Mouse (Mus musculus) CH12.LX (cell line): Measurements from ENCODE around the gene Ctdspl. TPM values are rescaled to one million over a fixed set of nuclear protein-coding genes. Genes with fewer than 3 reads are reported as not detected.

Experiments
- DNase-seq: peaks from one replicate; pipeline ENCODE4 v3.0.0-alpha.2; 2013; ENCODE audit errors: extremely low read depth
- H3K27ac ChIP-seq: 2 replicates; pipeline ENCODE4 v1.5.1; 2012; ENCODE audit warnings: low read depth, mild to moderate bottlenecking, control low read depth, moderate library complexity; ENCODE audit not compliant: insufficient read depth
- H3K27me3 ChIP-seq: replicated peaks from 2 replicates; pipeline ENCODE3; 2012; ENCODE audit warnings: inconsistent platforms
- H3K36me3 ChIP-seq, 2 experiments: replicated peaks in 1 of 2; 2 replicates each; pipeline versions ENCODE3 to v1.6.1; 2012; ENCODE audit warnings: inconsistent platforms in 1 of 2, low read length in 1 of 2, mild to moderate bottlenecking in 1 of 2, mixed read lengths in 1 of 2, moderate library complexity in 1 of 2; ENCODE audit not compliant: control insufficient read depth in 1 of 2, insufficient read depth in 1 of 2
- H3K4me1 ChIP-seq, 2 experiments: 2 replicates each; pipeline ENCODE4 v1.6.1; 2012; ENCODE audit warnings: inconsistent platforms in 1 of 2, moderate library complexity in 1 of 2; ENCODE audit not compliant: insufficient read depth in 2 of 2, control insufficient read depth in 1 of 2
- H3K4me2 ChIP-seq: 2 replicates; pipeline ENCODE4 v1.6.1; 2012; ENCODE audit warnings: low read depth, mild to moderate bottlenecking, control low read depth; ENCODE audit not compliant: poor library complexity, insufficient read depth, severe bottlenecking
- H3K4me3 ChIP-seq, 3 experiments: fragments of 150-350 bp in 1 of 3; sonication (generic) in 1 of 3; replicated peaks in 1 of 3; 2 replicates each; pipeline versions ENCODE3 to v1.5.1; 2011 to 2012; ENCODE audit warnings: low read depth in 2 of 3, low read length in 2 of 3, mild to moderate bottlenecking in 2 of 3, moderate library complexity in 2 of 3, control low read depth in 1 of 3, improper control_type of control experiment in 1 of 3, inconsistent platforms in 1 of 3, mixed read lengths in 1 of 3; ENCODE audit not compliant: poor library complexity in 1 of 3
- H3K79me2 ChIP-seq: replicated peaks from 2 replicates; pipeline ENCODE4 v1.6.1; 2012; ENCODE audit warnings: mild to moderate bottlenecking, moderate library complexity; ENCODE audit not compliant: control insufficient read depth, poor library complexity, insufficient read depth, severe bottlenecking; ENCODE audit errors: extremely low read depth
- H3K9ac ChIP-seq: 2 replicates; pipeline ENCODE4 v1.6.1; 2012; ENCODE audit warnings: low read depth, mild to moderate bottlenecking, control low read depth, moderate library complexity; ENCODE audit not compliant: insufficient read depth
- H3K9me3 ChIP-seq: replicated peaks from 2 replicates; pipeline ENCODE3; 2012; ENCODE audit warnings: low read length, inconsistent platforms, mixed read lengths
- CHD1 ChIP-seq: IDR thresholded peaks from 2 replicates; pipeline ENCODE4 v1.6.1; 2012; ENCODE audit warnings: low read depth, low read length, improper control_type of control experiment, inconsistent platforms
- CHD2 ChIP-seq: IDR thresholded peaks from 2 replicates; pipeline ENCODE4 v1.6.1; 2011; ENCODE audit warnings: low read length, improper control_type of control experiment
- CTCF ChIP-seq, 2 experiments: IDR thresholded peaks in 1 of 2; conservative IDR thresholded peaks in 1 of 2; 2 replicates each; pipeline ENCODE4 v1.5.1; 2011 to 2012; ENCODE audit warnings: low read depth in 2 of 2, low read length in 2 of 2, improper control_type of control experiment in 1 of 2, inconsistent platforms in 1 of 2, mild to moderate bottlenecking in 1 of 2, moderate library complexity in 1 of 2
- E2F4 ChIP-seq: IDR thresholded peaks from 2 replicates; pipeline ENCODE4 v1.6.1; 2011; ENCODE audit warnings: low read depth, low read length, improper control_type of control experiment; ENCODE audit not compliant: insufficient replicate concordance
- ELF1 ChIP-seq: IDR thresholded peaks from 2 replicates; pipeline ENCODE4 v1.6.1; 2014; ENCODE audit warnings: low read depth, mild to moderate bottlenecking, inconsistent platforms, low read length, improper control_type of control experiment
- EP300 ChIP-seq: IDR thresholded peaks from 2 replicates; pipeline ENCODE4 v1.6.1; 2011; ENCODE audit warnings: low read length, improper control_type of control experiment
- ETS1 ChIP-seq: conservative IDR thresholded peaks from 2 replicates; pipeline ENCODE4 v1.6.1; 2012; ENCODE audit warnings: low read depth, mild to moderate bottlenecking, inconsistent platforms, low read length, improper control_type of control experiment, moderate library complexity
- GABPA ChIP-seq: IDR thresholded peaks from 2 replicates; pipeline ENCODE4 v1.6.1; 2012; ENCODE audit warnings: low read depth, low read length, improper control_type of control experiment, inconsistent platforms; ENCODE audit not compliant: insufficient replicate concordance
- HCFC1 ChIP-seq: IDR thresholded peaks from 2 replicates; pipeline ENCODE4 v1.6.1; 2012; ENCODE audit warnings: low read depth, mild to moderate bottlenecking, inconsistent platforms, low read length, improper control_type of control experiment
- KAT2A ChIP-seq: IDR thresholded peaks from 2 replicates; pipeline ENCODE4 v1.6.1; 2012; ENCODE audit warnings: low read length, improper control_type of control experiment, inconsistent platforms; ENCODE audit not compliant: insufficient replicate concordance
- MAX ChIP-seq: IDR thresholded peaks from 2 replicates; pipeline ENCODE4 v1.6.1; 2011; ENCODE audit warnings: low read length, improper control_type of control experiment
- MEF2A ChIP-seq: IDR thresholded peaks from 2 replicates; pipeline ENCODE4 v1.6.1; 2014; ENCODE audit warnings: low read depth, mild to moderate bottlenecking, inconsistent platforms, low read length, improper control_type of control experiment, borderline replicate concordance
- NRF1 ChIP-seq: IDR thresholded peaks from 2 replicates; pipeline ENCODE4 v1.6.1; 2014; ENCODE audit warnings: low read depth, mild to moderate bottlenecking, inconsistent platforms, low read length, improper control_type of control experiment, moderate library complexity
- PAX5 ChIP-seq: IDR thresholded peaks from 2 replicates; pipeline ENCODE4 v1.6.1; 2012; ENCODE audit warnings: low read length, inconsistent platforms, mixed read lengths
- POLR2AphosphoS2 ChIP-seq: IDR thresholded peaks from 2 replicates; pipeline ENCODE4 v1.6.1; 2011; ENCODE audit warnings: low read depth, low read length, improper control_type of control experiment
- RAD21 ChIP-seq: IDR thresholded peaks from 2 replicates; pipeline ENCODE4 v1.6.1; 2011; ENCODE audit warnings: low read depth, mild to moderate bottlenecking, low read length, improper control_type of control experiment, moderate library complexity
- RCOR1 ChIP-seq: conservative IDR thresholded peaks from 2 replicates; pipeline ENCODE4 v1.6.1; 2012; ENCODE audit warnings: low read depth, mild to moderate bottlenecking, inconsistent platforms, low read length, improper control_type of control experiment
- SIN3A ChIP-seq: IDR thresholded peaks from 2 replicates; pipeline ENCODE4 v1.6.1; 2012; ENCODE audit warnings: low read length, improper control_type of control experiment, inconsistent platforms
- UBTF ChIP-seq: IDR thresholded peaks from 2 replicates; pipeline ENCODE4 v1.6.1; 2012; ENCODE audit warnings: low read depth, mild to moderate bottlenecking, inconsistent platforms, low read length, improper control_type of control experiment, moderate library complexity
- USF2 ChIP-seq: conservative IDR thresholded peaks from 2 replicates; pipeline ENCODE4 v1.6.1; 2011; ENCODE audit warnings: low read depth, low read length, improper control_type of control experiment
- ZKSCAN1 ChIP-seq: IDR thresholded peaks from 2 replicates; pipeline ENCODE4 v1.6.1; 2012; ENCODE audit warnings: low read depth, inconsistent platforms, low read length, improper control_type of control experiment, borderline replicate concordance
- ZMIZ1 ChIP-seq: IDR thresholded peaks from 2 replicates; pipeline ENCODE4 v1.6.1; 2012; ENCODE audit warnings: low read depth, mild to moderate bottlenecking, inconsistent platforms, low read length, improper control_type of control experiment
- ZNF384 ChIP-seq: IDR thresholded peaks from 2 replicates; pipeline ENCODE4 v1.6.1; 2012; ENCODE audit warnings: low read depth, low read length, improper control_type of control experiment, inconsistent platforms
- dilution Hi-C: fragments of 300-500 bp; cut with MboI; formaldehyde crosslinking; loops from 2 replicates; pipeline ENCODE4 v1.14.3; 2020; ENCODE audit warnings: low sequenced_read_pairs; ENCODE audit not compliant: extremely low pct_unique_long_range_greater_than_20kb, extremely low pct_ligation_motif_present
- in situ Hi-C: fragments of 300-500 bp; cut with MboI; formaldehyde crosslinking; loops from 3 replicates; pipeline ENCODE4 v1.14.3; 2019; ENCODE audit warnings: low sequenced_read_pairs, low pct_ligation_motif_present, low pct_unique_long_range_greater_than_20kb, mixed read lengths
- polyA plus RNA-seq: library from polyadenylated mRNA; unstranded; fragments of >175 nt; gene quantifications from 2 replicates; pipeline ENCODE4 v1.2.1, GENCODE M21; 2012; ENCODE audit warnings: low read depth; ENCODE audit not compliant: insufficient read length
- total RNA-seq, 2 experiments: library from RNA; depleted of rRNA; stranded (reverse); fragments of 300-350 nt in 1 of 2; fragments of >200 nt in 1 of 2; gene quantifications; 2 replicates each; pipeline ENCODE4 v1.2.3; 2012 to 2014

Ctdspl gene
- total and polyA plus RNA-seq, 3 experiments: not detected

DNA sequence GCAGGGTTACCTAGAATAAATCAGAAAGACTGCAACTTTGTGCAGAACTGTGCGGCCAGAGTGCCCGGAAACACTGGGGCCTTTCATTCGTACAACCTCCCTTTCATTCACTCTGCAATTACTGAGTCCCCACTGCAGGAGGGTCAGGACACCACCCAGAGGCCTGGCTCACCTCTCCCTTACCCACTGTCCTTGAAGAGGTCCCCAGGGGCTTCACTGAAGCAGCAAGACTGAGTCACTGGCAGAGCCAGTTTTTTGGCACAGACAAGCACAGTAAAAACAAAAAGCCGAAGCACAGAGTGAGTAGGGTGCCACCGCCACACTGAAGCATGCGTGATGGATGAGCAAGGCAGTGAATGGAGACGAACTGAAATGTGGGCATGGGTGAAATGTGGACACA, 163.2 kb downstream of the Ctdspl start:
- dilution Hi-C loops: no loop called here
- in situ Hi-C loops: no loop called here

DNA sequence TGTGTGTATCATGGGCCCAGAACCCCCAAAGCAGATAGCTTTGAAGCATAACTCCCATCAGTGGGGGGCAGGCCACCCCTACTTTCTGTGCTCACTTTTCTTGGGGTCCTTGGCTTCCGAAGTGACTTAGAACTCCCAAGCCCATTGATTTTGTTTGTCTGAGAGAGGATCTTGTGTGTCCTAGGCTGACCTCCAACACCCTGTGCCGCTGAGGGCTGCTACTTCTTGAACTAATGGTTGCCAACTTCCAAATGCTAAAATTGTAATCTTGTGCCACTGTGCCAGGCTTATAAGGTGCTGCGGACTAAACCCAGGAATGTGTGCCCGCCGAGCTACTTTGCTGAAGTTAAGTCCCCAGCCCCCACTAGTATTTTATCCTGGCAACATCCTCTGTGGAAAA, 164.2 kb downstream of the Ctdspl start:
- in situ Hi-C loops (no loop called here), dilution Hi-C loops (no loop called here)
- no peaks in the 10 kb centered on the region for H3K9me3 ChIP-seq
- no peak overlapping the region for H3K9ac ChIP-seq
- no peaks in the 10 kb centered on the region for H3K36me3 ChIP-seq
- no peaks in the 10 kb centered on the region for H3K79me2 ChIP-seq
- no peak overlapping the region for H3K4me2 ChIP-seq
- no peak overlapping the region for H3K4me3 ChIP-seq
- H3K27ac ChIP-seq: no peak overlapping the region
- H3K27me3 ChIP-seq: peaks cover 91% of the 10 kb centered on the region
- no peak for DNase-seq
- TF ChIP-seq KAT2A (no peak), MEF2A (no peak)
- peaks cover 11 to 25% of the 10 kb centered on the region in 2 experiments for H3K4me1 ChIP-seq

More for the DNA sequence above, 163.2 kb downstream of the Ctdspl start:
- Histone ChIP-seq H3K9ac (no peak overlapping the region), H3K4me1 (peaks cover 3 to 25% of the 10 kb centered on the region in 2 experiments; a peak in 3 of 4 replicates), H3K27ac (no peak overlapping the region), H3K79me2 (no peaks in the 10 kb centered on the region), H3K4me3 (no peak overlapping the region), H3K9me3 (no peaks in the 10 kb centered on the region), H3K27me3 (peaks cover 91% of the 10 kb centered on the region), H3K4me2 (no peak overlapping the region), H3K36me3 (no peaks in the 10 kb centered on the region)
- TF ChIP-seq SIN3A (no peak), ETS1 (no peak), ZKSCAN1 (no peak), UBTF (no peak), USF2 (no peak), HCFC1 (no peak), POLR2AphosphoS2 (no peak), ELF1 (no peak), MEF2A (no peak), RAD21 (no peak)
- DNase-seq: peak; percentile 24

DNA sequence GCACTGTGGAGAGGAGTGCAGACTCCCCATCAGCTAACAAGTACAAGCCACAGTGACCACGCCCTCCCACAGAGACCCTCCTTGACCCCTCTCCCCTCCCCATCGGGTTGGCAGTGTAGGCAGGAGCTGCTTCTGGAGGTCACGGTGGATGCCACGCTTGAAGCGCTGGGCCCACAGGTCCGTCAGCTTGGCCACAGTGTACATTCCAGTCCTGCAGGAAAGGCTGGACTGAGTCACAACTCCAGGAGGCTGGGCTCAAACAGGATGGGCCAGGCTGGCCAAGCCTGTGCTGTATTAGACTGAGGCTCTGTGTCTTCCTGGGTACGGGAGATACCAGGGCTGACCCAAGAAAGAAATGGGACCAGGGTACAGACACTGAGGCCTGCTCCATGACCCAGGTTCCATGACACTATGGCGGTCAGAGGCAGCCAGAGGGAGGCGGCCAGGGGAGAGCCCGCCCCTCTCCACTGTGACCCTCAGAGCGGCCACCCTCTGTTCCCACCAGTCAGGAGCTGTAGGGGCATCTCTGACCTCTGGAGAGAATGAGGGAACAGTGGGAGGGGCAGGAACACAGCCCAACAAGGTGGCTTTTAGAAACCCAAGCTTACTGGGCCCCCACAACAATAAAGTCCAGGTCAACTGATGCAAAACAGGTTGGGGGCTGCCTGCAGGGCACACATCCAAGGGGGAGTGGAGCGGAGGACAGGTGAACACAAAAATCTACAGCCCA, 165.5 kb downstream of the Ctdspl start:
- TF ChIP-seq HCFC1: no peak
- TF ChIP-seq GABPA: no peak
- no peak for TF ChIP-seq ZNF384
- no peak for TF ChIP-seq EP300
- no peak for TF ChIP-seq ELF1
- TF ChIP-seq CTCF (conservative IDR thresholded peaks at IDR 0.05 in 1 of 2, IDR thresholded peaks at IDR 0.05 in 1 of 2; ENCODE audit: low read depth in 2 of 2, low read length in 2 of 2): no peak
- no peak for TF ChIP-seq CHD1
- no peak for TF ChIP-seq MEF2A
- TF ChIP-seq ETS1: no peak
- no peak for TF ChIP-seq PAX5
- no peak for TF ChIP-seq CHD2
- no peak for TF ChIP-seq E2F4
- no peak for TF ChIP-seq NRF1
- TF ChIP-seq MAX: no peak
- no peak for TF ChIP-seq ZMIZ1
- no peak for TF ChIP-seq POLR2AphosphoS2
- no peak for TF ChIP-seq RCOR1
- H3K9me3 ChIP-seq: no peaks in the 10 kb centered on the region
- no peak for DNase-seq
- H3K4me2 ChIP-seq: no peak overlapping the region
- H3K4me3 ChIP-seq: no peak overlapping the region
- H3K79me2 ChIP-seq: no peaks in the 10 kb centered on the region
- H3K4me1 ChIP-seq: peaks cover 14 to 25% of the 10 kb centered on the region in 2 experiments
- H3K9ac ChIP-seq: no peak overlapping the region
- in situ Hi-C loops (no loop called here), dilution Hi-C loops (no loop called here)
- H3K27me3 ChIP-seq: peaks cover 90% of the 10 kb centered on the region
- no peak overlapping the region for H3K27ac ChIP-seq
- H3K36me3 ChIP-seq: no peaks in the 10 kb centered on the region
